Mouse (Mus musculus) brain, embryonic 18.5 days (tissue): Measurements from ENCODE around the gene Flt1.

ENCODE experiments used
- DNase-seq: peaks from one replicate; pipeline ENCODE4 v3.0.0-alpha.2; 2012; ENCODE audit warnings: low read depth, low spot score

The Flt1 gene

GRCm38 (mm10) chr5:147724945-147725830 lies 623 bp downstream of the Flt1 start:
- no peak for DNase-seq

- no peak for DNase-seq
Measured at GRCm38 (mm10) chr5:147724391-147724790, 1.4 kb downstream of the Flt1 start.

GRCm38 (mm10) chr5:147723811-147724210 lies 2.0 kb downstream of the Flt1 start:
- no peak for DNase-seq

GRCm38 (mm10) chr5:147721438-147721837 lies 4.4 kb downstream of the Flt1 start:
- no peak for DNase-seq

DNA sequence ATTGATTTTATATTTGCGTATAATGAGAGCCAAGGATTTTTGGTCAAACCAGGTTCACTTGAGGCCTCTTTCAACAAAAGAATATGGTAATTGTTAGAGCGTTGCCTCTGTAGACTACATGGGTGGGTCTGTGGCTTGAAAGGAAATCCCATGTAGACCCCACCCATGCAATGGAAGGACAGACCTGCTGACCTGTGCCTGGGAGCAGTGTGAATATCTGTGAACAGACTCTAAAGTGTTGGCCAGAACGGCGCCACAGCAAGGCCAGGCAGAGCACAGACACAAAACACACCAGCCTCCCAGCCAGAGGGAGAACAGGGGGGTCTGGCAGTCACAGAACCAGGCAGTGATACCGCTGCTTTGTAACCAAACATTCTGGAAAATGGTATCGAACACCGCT lies 7.5 kb downstream of the Flt1 start:
- DNase-seq = no peak

- no peak for DNase-seq
Measured at GRCm38 (mm10) chr5:147716697-147717217, 9.1 kb downstream of the Flt1 start.

DNA sequence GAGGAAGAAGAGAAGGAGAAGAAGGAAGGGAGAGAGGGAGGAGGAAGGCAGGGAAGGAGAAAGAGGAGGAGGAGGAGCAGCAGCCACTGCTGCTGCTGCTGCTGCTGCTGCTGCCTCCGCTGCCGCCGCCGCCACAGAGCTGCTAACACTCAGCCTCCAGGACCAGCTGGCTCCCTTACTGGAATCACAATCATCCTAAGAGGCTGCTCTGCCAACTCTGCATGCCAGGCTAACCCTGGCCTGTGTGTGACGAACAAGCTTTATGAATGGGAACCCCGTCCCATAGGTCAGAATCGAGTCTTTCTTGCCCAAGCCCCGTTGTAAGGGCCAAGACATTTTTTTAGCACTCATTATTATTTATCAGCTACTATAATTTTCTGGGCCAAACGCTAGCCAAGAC lies 9.5 kb downstream of the Flt1 start:
- no peak for DNase-seq

DNA sequence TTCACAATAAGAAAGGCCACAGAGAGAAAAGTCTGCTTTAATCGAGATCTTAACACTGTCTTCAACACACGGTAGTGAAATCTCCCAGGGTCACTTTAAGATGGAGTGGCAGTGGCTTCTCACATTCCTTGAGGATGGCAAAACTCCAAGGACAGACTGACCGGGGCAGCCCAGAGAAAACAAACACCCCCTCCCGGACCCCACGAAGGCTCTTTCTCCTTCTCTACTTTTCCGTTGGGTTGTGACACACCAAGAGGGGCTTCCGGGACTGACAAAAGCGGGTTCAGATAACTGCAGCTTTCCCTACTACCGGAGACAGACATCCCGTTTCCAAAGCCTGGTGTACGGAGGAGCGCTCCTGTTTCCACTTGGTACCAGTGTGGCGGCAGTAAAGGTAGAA lies 10.4 kb downstream of the Flt1 start:
- DNase-seq = no peak

DNA sequence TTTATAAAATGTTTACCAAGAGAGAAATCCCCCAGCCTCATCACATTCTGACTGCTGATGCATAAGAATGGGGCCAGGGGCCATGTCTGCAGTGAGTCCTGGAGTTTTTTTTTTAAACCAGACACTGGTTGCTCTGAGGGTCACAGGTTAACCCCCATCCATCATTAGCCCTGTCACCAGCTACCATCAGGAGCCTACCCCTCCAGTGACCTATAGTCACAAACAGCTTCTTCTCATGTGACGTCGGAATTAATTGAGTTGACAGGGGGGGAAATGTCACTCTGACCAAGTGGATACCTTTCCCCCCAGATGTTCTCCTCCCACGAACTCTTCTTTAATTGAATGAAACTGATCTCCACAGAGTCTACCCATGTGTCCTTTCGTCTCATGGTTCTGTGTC lies 17.3 kb downstream of the Flt1 start:
- no peak for DNase-seq

DNA sequence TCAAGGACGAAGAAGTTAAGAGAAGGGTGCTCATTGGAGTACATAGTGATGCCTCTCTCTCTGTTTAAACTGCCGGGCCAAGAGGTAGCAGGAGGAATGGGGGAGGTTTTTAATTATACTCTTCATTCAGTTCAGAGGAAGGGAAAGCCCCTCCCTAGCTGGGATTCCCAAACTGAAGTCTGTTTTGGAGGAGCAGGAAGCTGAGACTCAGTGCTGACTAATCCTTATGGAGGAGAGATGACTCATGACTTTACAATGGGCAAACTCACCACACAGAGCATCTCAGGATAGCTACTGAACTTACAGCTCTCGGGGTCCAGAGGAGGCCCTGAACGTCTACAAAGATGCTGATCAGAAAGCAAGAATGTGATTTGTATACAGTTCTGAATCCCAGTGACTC lies 18.3 kb downstream of the Flt1 start:
- no peak for DNase-seq

DNA sequence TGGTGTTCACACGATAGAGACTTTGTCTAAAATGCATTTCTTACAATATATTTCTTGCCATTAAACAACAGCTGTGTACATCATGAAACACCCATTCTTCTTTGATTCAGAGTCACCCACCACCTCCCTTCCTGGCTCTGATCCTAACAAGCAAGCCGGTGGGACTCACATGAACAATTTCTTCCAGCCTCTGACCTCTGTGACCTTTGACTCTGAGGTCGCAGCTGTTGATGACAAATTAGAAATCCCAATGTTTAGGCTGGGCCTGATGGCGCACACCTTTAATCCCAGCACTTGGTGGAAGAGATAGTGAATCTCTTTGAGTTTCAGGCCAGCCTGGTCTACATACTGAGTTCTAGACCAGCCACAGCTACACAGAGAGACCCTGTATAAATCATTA lies 20.9 kb downstream of the Flt1 start:
- no peak for DNase-seq

- DNase-seq = no peak
Measured at GRCm38 (mm10) chr5:147702423-147702822, 23.4 kb downstream of the Flt1 start.

GRCm38 (mm10) chr5:147701024-147701423 lies 24.8 kb downstream of the Flt1 start:
- DNase-seq = no peak

DNA sequence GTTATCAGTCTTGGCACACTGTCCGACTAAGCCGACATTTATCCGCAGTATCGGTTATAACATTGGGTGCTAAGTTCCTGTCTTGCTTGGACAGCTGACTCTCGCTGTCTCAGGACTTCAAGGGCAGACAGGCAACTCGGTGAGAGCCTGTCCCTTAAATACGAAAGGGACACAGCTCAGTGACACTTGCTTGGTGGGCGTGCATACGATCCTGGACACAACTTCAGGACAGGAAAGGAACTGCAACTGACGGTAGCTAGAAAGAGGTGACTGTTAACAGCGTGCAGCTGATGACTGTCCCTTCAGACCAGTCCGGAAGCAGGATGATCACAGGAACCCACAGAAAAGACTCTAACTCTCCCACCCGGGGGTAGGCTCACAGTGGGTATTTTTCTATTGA lies 27.8 kb downstream of the Flt1 start:
- no peak for DNase-seq

DNA sequence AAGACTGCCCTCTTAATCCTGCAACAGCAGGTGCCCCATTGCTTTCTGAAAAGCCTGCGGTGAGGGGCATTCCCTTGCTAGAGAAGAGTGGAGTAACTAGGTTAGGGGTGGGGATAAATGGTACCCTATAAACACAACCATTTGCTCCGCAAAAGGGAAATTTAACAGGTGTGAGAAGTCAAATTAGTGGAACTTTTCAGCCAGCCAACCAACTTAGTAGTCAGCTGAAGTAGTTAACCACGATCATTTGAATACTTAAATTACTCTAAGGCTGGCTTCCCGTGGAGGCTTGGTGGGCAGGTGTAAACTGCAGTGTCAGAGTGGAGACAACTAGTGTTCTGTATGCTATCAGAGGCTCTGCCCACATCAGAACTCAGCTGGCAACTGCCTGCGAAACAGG lies 28.6 kb downstream of the Flt1 start:
- DNase-seq = no peak

DNA sequence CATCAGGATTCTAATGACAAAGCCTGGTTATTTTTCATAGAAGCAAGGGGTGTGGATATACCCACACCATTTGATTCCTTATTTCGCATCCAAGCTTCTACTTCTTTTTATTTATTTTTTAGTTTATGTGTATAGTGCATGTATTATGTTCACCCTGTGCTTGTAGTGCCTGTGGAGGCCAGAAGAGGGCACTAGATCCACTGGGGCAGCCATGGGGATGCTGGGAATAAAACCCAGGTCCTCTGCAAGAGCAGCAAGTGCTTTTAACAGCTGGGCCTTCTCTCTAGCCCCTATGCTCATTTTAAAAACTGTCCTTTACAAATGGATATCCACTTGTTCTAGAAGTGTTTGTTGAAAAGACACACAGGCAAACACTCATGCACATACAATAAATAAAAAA lies 33.2 kb downstream of the Flt1 start:
- no peak for DNase-seq

GRCm38 (mm10) chr5:147683707-147684323 lies 42.0 kb downstream of the Flt1 start:
- DNase-seq = no peak

DNA sequence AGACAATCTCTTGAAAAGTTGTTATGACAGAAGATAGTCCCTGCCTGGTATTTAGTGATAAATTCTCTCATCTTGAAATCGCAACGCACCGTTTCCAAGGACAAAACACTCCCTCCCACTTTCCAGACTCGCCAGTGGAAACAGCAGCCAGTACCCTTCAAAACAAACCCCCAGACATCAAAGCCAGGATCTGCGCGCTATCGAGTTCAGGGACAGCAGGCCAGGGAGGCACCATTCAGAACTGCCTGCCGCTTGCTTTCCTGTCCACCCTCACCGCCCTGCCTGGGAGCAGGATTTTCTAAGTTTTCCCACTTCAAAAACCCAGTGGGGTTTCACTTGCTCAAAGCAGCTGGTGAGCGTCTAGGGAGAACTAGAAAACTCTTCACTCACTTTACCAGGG lies 44.6 kb downstream of the Flt1 start:
- DNase-seq = no peak

DNA sequence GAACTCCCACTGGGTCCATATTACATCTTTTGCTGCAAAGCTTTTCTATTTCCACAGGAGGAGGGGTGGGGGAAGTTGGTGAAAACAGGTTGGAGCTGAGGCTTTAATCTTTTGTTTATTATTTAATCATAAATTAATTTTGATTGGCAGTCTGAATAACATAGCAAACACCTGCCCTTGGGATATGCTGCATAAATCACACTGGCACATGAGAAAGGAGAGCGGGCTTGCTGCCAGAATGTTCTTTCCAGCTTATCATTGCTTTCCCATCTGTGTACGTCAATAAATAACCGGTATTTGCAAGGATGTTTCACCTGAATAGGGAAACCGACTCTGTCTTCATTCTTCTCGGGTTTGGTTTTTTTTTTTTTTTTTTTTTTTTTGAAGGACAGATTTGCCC lies 45.1 kb downstream of the Flt1 start:
- no peak for DNase-seq

DNA sequence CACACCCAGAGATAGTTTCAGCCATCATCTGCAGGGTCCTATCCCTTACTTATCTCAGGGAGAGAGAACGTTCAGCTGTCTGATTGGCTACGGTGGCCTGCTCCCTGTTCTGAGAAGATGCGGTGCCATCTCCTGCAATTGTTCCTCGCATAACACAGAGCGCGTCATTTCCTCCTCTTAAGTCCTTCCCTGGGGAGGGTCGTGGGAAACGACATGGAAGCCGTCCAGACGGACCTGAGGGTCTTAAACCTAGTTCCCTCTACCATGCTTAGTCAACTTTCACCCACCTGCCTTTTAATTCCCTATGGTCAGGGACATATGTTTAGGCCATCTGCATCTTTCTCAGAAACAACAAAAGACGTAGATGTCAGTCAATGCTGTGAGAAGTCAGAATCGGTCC lies 46.5 kb downstream of the Flt1 start:
- no peak for DNase-seq

DNA sequence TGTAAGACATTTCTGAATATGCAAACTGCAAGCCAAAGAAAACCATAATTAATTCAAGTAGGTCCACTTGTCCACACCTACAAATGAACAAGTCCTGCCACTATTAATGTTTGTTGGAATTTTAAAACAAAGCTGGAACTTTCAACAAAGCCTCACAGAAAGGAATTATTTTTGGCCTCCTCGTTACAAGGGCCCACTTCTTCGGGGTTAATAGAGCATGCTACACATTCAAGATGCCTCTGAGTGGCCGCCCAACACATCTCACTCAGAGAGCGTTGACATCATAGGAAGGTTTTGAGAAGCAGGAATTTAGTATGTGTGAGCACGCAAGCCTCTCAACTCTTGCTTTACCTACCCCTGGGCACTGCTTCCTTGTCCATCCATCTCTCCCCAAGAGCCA lies 50.0 kb downstream of the Flt1 start:
- DNase-seq = no peak

DNA sequence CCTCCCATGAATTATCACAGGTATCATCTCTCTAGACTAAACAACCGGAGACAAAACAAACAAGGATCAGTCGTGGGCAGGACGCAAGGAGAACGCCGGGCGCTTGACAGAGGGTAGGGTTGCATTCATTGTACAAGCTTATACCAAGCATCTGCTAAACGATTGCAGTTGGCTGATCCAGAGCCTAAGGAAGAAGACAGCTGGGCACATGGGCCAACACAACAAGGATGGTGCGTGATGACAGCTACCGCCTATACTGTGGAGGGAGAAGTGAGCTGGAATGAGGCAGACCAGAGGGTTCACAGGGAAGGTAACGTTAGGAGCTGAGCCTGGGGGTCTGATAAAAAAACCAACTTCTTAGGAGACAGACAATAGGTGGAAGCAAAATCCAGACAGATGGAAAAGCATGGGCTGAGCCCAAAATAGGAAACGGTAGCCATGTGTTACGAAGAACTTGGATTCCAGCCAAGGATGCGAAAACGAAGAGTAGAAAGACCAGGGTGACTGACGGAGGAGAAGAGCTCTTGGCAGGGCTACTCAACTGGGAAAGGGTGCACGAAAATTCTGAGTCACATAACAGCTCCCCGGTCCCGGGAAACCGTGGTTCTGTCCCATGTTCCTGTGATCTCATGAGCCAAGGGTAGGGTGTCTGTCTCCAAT lies 53.9 kb downstream of the Flt1 start:
- no peak for DNase-seq
